In the genomic region with DNA sequence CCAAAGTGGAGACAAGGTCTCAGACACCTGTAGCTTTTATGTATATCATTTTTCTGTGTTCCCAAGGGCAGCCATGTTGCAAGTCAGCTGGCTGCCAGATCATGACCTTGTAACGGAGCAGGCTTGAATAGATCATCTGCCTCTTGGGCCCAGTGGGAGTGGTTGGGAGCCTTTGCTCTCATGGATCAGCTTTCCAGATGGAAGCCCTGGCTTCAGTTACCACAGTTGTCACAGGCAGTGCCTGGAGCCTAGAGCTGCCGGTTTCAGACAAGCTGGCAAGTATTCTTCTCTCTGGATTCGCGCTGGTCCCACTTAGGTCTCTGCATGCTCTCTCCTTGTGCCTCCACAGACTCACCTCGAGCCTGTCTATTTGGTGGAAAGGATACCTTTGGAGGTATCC, we compare ENCODE assay signal across 22 mouse cellular contexts. TPM values are rescaled to one million over a fixed set of nuclear protein-coding genes. Genes with fewer than 3 reads are reported as not detected.
DNase-seq lines count a peak whose midpoint lies in the region; ATAC-seq and TF ChIP-seq lines count a peak whose summit lies in the region.
"Had no signal": no experiment of that assay in that cellular context is flagged by ENCODE, and none has a peak within 500 bp of the region (broad histone marks: within the 10 kb centered on the region; RNA-seq: fewer than 3 reads in every experiment).

No protein-coding gene starts in this region.

- peaks cover 7% of the 10 kb centered on the region; the same call in 1 of the 2 replicates for H3K4me1 ChIP-seq in heart, postnatal 0 days (ENCODE audit: control insufficient read depth, insufficient read depth)
- H3K4me1 ChIP-seq in heart, embryonic 12.5 days (replicated peaks): peaks cover 23% of the 10 kb centered on the region
- H3K4me1 ChIP-seq in midbrain, postnatal 0 days (ENCODE audit: insufficient read depth, low read length): no peaks in the 10 kb centered on the region
- H3K4me1 ChIP-seq in midbrain, embryonic 14.5 days (ENCODE audit: control insufficient read depth, insufficient read depth, low read length): peaks cover 11% of the 10 kb centered on the region
- H3K4me1 ChIP-seq: liver, embryonic 15.5 days had no signal

- peak; percentile 62 to 84 for DNase-seq in adrenal gland, adult (ENCODE audit: inconsistent age in 2 of 2, low spot score in 1 of 2)
- DNase-seq in adrenal gland, postnatal 4 days (ENCODE audit: low spot score in 2 of 2): no peak
- DNase-seq in heart, postnatal 0 days (ENCODE audit: low spot score): peak; percentile 5
- peak; percentile 43 for DNase-seq in midbrain, postnatal 0 days (ENCODE audit: low spot score)
- no peak for DNase-seq in midbrain, embryonic 14.5 days
- peak; percentile 70 for DNase-seq in skeletal muscle tissue, adult 2 months (ENCODE audit: low read depth, low spot score)
- DNase-seq in neural tube, embryonic 10.5 days (ENCODE audit: extremely low spot score, low spot score): no peak
- DNase-seq: cerebellum, adult 11-12 months; forebrain, postnatal 0 days; kidney, adult 9 months; lung, postnatal 4 days; spleen, adult 18-20 months; thymus, postnatal 4 days had no signal

- H3K27me3 ChIP-seq in heart, postnatal 0 days (ENCODE audit: control insufficient read depth, insufficient read depth, low read length): no peaks in the 10 kb centered on the region
- no peaks in the 10 kb centered on the region for H3K27me3 ChIP-seq in heart, embryonic 12.5 days (replicated peaks)
- H3K27me3 ChIP-seq in midbrain, postnatal 0 days (ENCODE audit: insufficient read depth, low read length): no peaks in the 10 kb centered on the region
- no peaks in the 10 kb centered on the region for H3K27me3 ChIP-seq in midbrain, embryonic 14.5 days (ENCODE audit: control insufficient read depth, insufficient read depth, low read length)
- H3K27me3 ChIP-seq: liver, embryonic 15.5 days; Patski had no signal

- no peak overlapping the region for H3K4me2 ChIP-seq in heart, postnatal 0 days (ENCODE audit: low read depth, low read length)
- no peak overlapping the region for H3K4me2 ChIP-seq in heart, embryonic 12.5 days
- H3K4me2 ChIP-seq in midbrain, postnatal 0 days (ENCODE audit: low read depth, low read length, poor library complexity, severe bottlenecking): no peak overlapping the region
- no peak overlapping the region for H3K4me2 ChIP-seq in midbrain, embryonic 14.5 days (ENCODE audit: low read length)
- H3K4me2 ChIP-seq: liver, embryonic 15.5 days had no signal

- H3K9me3 ChIP-seq in heart, postnatal 0 days (replicated peaks; ENCODE audit: control insufficient read depth, low read length): no peaks in the 10 kb centered on the region
- no peaks in the 10 kb centered on the region for H3K9me3 ChIP-seq in heart, embryonic 12.5 days (replicated peaks)
- H3K9me3 ChIP-seq in midbrain, postnatal 0 days (ENCODE audit: low read length): no peaks in the 10 kb centered on the region
- H3K9me3 ChIP-seq in midbrain, embryonic 14.5 days (ENCODE audit: control insufficient read depth, low read length): no peaks in the 10 kb centered on the region
- H3K9me3 ChIP-seq: liver, embryonic 15.5 days had no signal

- peaks cover 18% of the 10 kb centered on the region for H3K36me3 ChIP-seq in heart, postnatal 0 days (replicated peaks; ENCODE audit: control insufficient read depth, insufficient read depth, low read length)
- H3K36me3 ChIP-seq in heart, embryonic 12.5 days: peaks cover 18% of the 10 kb centered on the region
- peaks cover 7% of the 10 kb centered on the region; the same call in 1 of the 2 replicates for H3K36me3 ChIP-seq in midbrain, postnatal 0 days (ENCODE audit: insufficient read depth, low read length)
- H3K36me3 ChIP-seq in midbrain, embryonic 14.5 days (ENCODE audit: control insufficient read depth, insufficient read depth, low read length): peaks cover 15% of the 10 kb centered on the region
- H3K36me3 ChIP-seq: liver, embryonic 15.5 days had no signal

- no peak for TF ChIP-seq CTCF in heart, postnatal 0 days (IDR thresholded peaks at IDR 0.05; ENCODE audit: low read depth)
- no peak for TF ChIP-seq CTCF in midbrain, postnatal 0 days (IDR thresholded peaks at IDR 0.05)

- WGBS in heart, postnatal 0 days: 70% methylated on average over 5 of the region's 5 CpGs
- 81% methylated on average over 5 of the region's 5 CpGs for WGBS in heart, embryonic 12.5 days
- 81% methylated on average over 5 of the region's 5 CpGs for WGBS in midbrain, postnatal 0 days
- WGBS in midbrain, embryonic 14.5 days: 81% methylated on average over 5 of the region's 5 CpGs

- H3K9ac ChIP-seq in heart, postnatal 0 days (replicated peaks; ENCODE audit: low read depth, low read length): no peak overlapping the region
- H3K9ac ChIP-seq in heart, embryonic 12.5 days: no peak overlapping the region
- H3K9ac ChIP-seq in midbrain, postnatal 0 days (replicated peaks; ENCODE audit: low read length, poor library complexity, severe bottlenecking): no peak overlapping the region
- no peak overlapping the region for H3K9ac ChIP-seq in midbrain, embryonic 14.5 days (replicated peaks; ENCODE audit: low read length)
- H3K9ac ChIP-seq: forebrain, postnatal 0 days; liver, embryonic 15.5 days had no signal

- no peak for ATAC-seq in heart, postnatal 0 days (ENCODE audit: insufficient read depth, low read depth)
- ATAC-seq in heart, embryonic 12.5 days (ENCODE audit: insufficient number of reproducible peaks, low FRiP score): no peak
- no peak for ATAC-seq in midbrain, postnatal 0 days (ENCODE audit: low FRiP score)
- no peak for ATAC-seq in midbrain, embryonic 14.5 days (ENCODE audit: low FRiP score, low TSS enrichment)
- ATAC-seq: forebrain, postnatal 0 days; midbrain, embryonic 16.5 days; Patski had no signal

- H3K4me3 ChIP-seq in heart, postnatal 0 days (ENCODE audit: low read depth, low read length): no peak overlapping the region
- no peak overlapping the region for H3K4me3 ChIP-seq in heart, embryonic 12.5 days
- no peak overlapping the region for H3K4me3 ChIP-seq in midbrain, postnatal 0 days (ENCODE audit: low read depth, low read length)
- H3K4me3 ChIP-seq in midbrain, embryonic 14.5 days (replicated peaks; ENCODE audit: low read depth, low read length): no peak overlapping the region
- H3K4me3 ChIP-seq: erythroblast, embryonic 14.5 days; heart, adult 2 months; liver, embryonic 15.5 days had no signal

- H3K27ac ChIP-seq in heart, postnatal 0 days (ENCODE audit: low read depth): no peak overlapping the region
- H3K27ac ChIP-seq in heart, embryonic 12.5 days (ENCODE audit: poor library complexity, severe bottlenecking): no peak overlapping the region; the same call in 1 of the 2 replicates
- H3K27ac ChIP-seq in midbrain, postnatal 0 days (ENCODE audit: low read depth, low read length): no peak overlapping the region
- H3K27ac ChIP-seq in midbrain, embryonic 14.5 days (replicated peaks; ENCODE audit: low read depth, low read length): no peak overlapping the region
- H3K27ac ChIP-seq: heart, adult 2 months; liver, embryonic 15.5 days had no signal

- TF ChIP-seq EP300 in heart, postnatal 0 days (IDR thresholded peaks at IDR 0.05; ENCODE audit: low read depth): no peak

RNA-seq across cellular contexts. Expression of a gene that starts 44.0 kb away (rescaled TPM):
- total RNA-seq in adrenal gland, postnatal 4 days (2021): 10 to 100 TPM; 15.7 to 20.8 TPM
- total RNA-seq in heart, postnatal 0 days (2014; rRNA removed; ENCODE audit: low replicate concordance): 4.2 and 13.9 TPM in 2 replicates
- polyA plus RNA-seq in heart, postnatal 0 days (2015; fragmentation: Nextera tagmentation; extraction: Ambion mirVana): 1.5 TPM in 2 replicates
- 5.9 and 6.4 TPM in 2 replicates for polyA plus RNA-seq in heart, embryonic 12.5 days (2016; fragmentation: Nextera tagmentation; extraction: Ambion mirVana)
- total RNA-seq in midbrain, postnatal 0 days (2014; rRNA removed): 40.0 and 50.1 TPM in 2 replicates
- polyA plus RNA-seq in midbrain, postnatal 0 days (2015; fragmentation: Nextera tagmentation; extraction: Ambion mirVana): 10.3 and 12.0 TPM in 2 replicates
- polyA plus RNA-seq in midbrain, embryonic 14.5 days (2014; fragmentation: Nextera tagmentation; extraction: Ambion mirVana): 22.2 and 30.6 TPM in 2 replicates
- polyA plus RNA-seq: erythroblast, embryonic 14.5 days had no signal

RNA-seq across cellular contexts. Expression of a gene that starts 44.0 kb away (rescaled TPM):
- under 1 TPM in 1 of 2 experiments, not detected in 1; 0.37 TPM for total RNA-seq in adrenal gland, postnatal 4 days (2021)
- not detected in 2 replicates for total RNA-seq in heart, postnatal 0 days (2014; rRNA removed; ENCODE audit: low replicate concordance)
- 0.20 TPM in 1 of 2 replicates, not detected in the other for polyA plus RNA-seq in heart, postnatal 0 days (2015; fragmentation: Nextera tagmentation; extraction: Ambion mirVana)
- 0.15 TPM in 1 of 2 replicates, not detected in the other for polyA plus RNA-seq in heart, embryonic 12.5 days (2016; fragmentation: Nextera tagmentation; extraction: Ambion mirVana)
- total RNA-seq in midbrain, postnatal 0 days (2014; rRNA removed): not detected in 2 replicates
- 0.82 and 0.99 TPM in 2 replicates for polyA plus RNA-seq in midbrain, postnatal 0 days (2015; fragmentation: Nextera tagmentation; extraction: Ambion mirVana)
- polyA plus RNA-seq in midbrain, embryonic 14.5 days (2014; fragmentation: Nextera tagmentation; extraction: Ambion mirVana): 0.74 and 1.3 TPM in 2 replicates
- total RNA-seq: adrenal gland, adult 18-20 months; forebrain, postnatal 0 days; heart, adult 2 months; left cerebral cortex, postnatal 36 days had no signal
- polyA plus RNA-seq: heart, adult 2 months; liver, embryonic 15.5 days; stomach, embryonic 16.5 days had no signal

RNA-seq across cellular contexts. Expression of a gene that starts 44.0 kb away (rescaled TPM):
- 10 to 100 TPM; 64.2 to 66.1 TPM for total RNA-seq in adrenal gland, postnatal 4 days (2021)
- total RNA-seq in heart, postnatal 0 days (2014; rRNA removed; ENCODE audit: low replicate concordance): 17.7 and 43.7 TPM in 2 replicates
- polyA plus RNA-seq in heart, postnatal 0 days (2015; fragmentation: Nextera tagmentation; extraction: Ambion mirVana): 115 and 121 TPM in 2 replicates
- 112 and 118 TPM in 2 replicates for polyA plus RNA-seq in heart, embryonic 12.5 days (2016; fragmentation: Nextera tagmentation; extraction: Ambion mirVana)
- total RNA-seq in midbrain, postnatal 0 days (2014; rRNA removed): 28.2 and 38.7 TPM in 2 replicates
- polyA plus RNA-seq in midbrain, postnatal 0 days (2015; fragmentation: Nextera tagmentation; extraction: Ambion mirVana): 148 and 152 TPM in 2 replicates
- 168 and 184 TPM in 2 replicates for polyA plus RNA-seq in midbrain, embryonic 14.5 days (2014; fragmentation: Nextera tagmentation; extraction: Ambion mirVana)
- polyA plus RNA-seq: erythroblast, embryonic 14.5 days had no signal

Comparison
In these comparisons a context has a peak if more than half of its experiments do, and no peak if none do; other contexts are left out.
1. DNase-seq: peak in adrenal gland, adult (2 of 2), heart, postnatal 0 days (single experiment), midbrain, postnatal 0 days (single experiment) and skeletal muscle tissue, adult 2 months (single experiment); none in adrenal gland, postnatal 4 days (0 of 2), midbrain, embryonic 14.5 days (single experiment) and neural tube, embryonic 10.5 days (single experiment).